Mouse (Mus musculus) thymus, adult 2 months (tissue): ENCODE results near the gene Snx32. TPM values are rescaled to one million over a fixed set of nuclear protein-coding genes. Genes with fewer than 3 reads are reported as not detected.
"Not testable (repeated sequence)": the region's sequence is repeated elsewhere in the genome, so short reads cannot be mapped to it uniquely, and the experiment has no call there.

Experiments
- DNase-seq: peaks from one replicate; pipeline ENCODE4 v3.0.0; 2021
- H3K27ac ChIP-seq: fragments of 200-500 bp; 2 replicates; pipeline ENCODE4 v1.5.1; 2012; ENCODE audit warnings: low read length, control low read depth; ENCODE audit not compliant: control insufficient read depth, insufficient read depth
- H3K27me3 ChIP-seq: fragments of 200-500 bp; 2 replicates; pipeline ENCODE4 v1.6.1; 2012; ENCODE audit warnings: mild to moderate bottlenecking, low read length, moderate library complexity, mixed read lengths; ENCODE audit not compliant: control insufficient read depth, insufficient read depth
- H3K36me3 ChIP-seq: fragments of 200-500 bp; 2 replicates; pipeline ENCODE4 v1.6.1; 2012; ENCODE audit warnings: mild to moderate bottlenecking, low read length, moderate library complexity; ENCODE audit not compliant: control insufficient read depth, insufficient read depth
- H3K4me1 ChIP-seq: fragments of 200-500 bp; replicated peaks from 2 replicates; pipeline ENCODE4 v1.6.1; 2012; ENCODE audit warnings: low read length; ENCODE audit not compliant: control insufficient read depth, insufficient read depth
- H3K4me3 ChIP-seq: fragments of 200-500 bp; 2 replicates; pipeline ENCODE4 v1.5.1; 2012; ENCODE audit warnings: mild to moderate bottlenecking, low read length, control low read depth, moderate library complexity; ENCODE audit not compliant: control insufficient read depth, insufficient read depth
- CTCF ChIP-seq: fragments of 200-500 bp; IDR thresholded peaks from 2 replicates; pipeline ENCODE4 v1.5.1; 2012; ENCODE audit warnings: mild to moderate bottlenecking, control low read depth, low read length, moderate library complexity, borderline replicate concordance; ENCODE audit not compliant: control insufficient read depth, poor library complexity, insufficient read depth; ENCODE audit errors: extremely low read depth
- POLR2A ChIP-seq: fragments of 200-500 bp; IDR thresholded peaks from 2 replicates; pipeline ENCODE4 v1.6.1; 2012; ENCODE audit warnings: mild to moderate bottlenecking, low read length, control low read depth, moderate library complexity; ENCODE audit not compliant: control insufficient read depth, poor library complexity, insufficient read depth; ENCODE audit errors: extremely low read depth
- WGBS: fragments of 180-500 bp; shearing (Covaris S2); methylation state at CpG from one replicate; pipeline ENCODE4 v1.1.7; 2018; 5-methylcytosine and 5-hydroxymethylcytosine counted together
- polyA plus RNA-seq: library from polyadenylated mRNA; depleted of rRNA; stranded (reverse); fragments of >200 nt; gene quantifications from 2 replicates; pipeline ENCODE4 v1.2.3, GENCODE M21; 2012

Snx32 gene
- polyA plus RNA-seq, 1 experiment: 22.6 TPM

GRCm38 (mm10) chr19:5494314-5494713 is 16.0 kb downstream of the Snx32 start:
- WGBS: 94% methylated on average over 3 of the region's 3 CpGs

DNA sequence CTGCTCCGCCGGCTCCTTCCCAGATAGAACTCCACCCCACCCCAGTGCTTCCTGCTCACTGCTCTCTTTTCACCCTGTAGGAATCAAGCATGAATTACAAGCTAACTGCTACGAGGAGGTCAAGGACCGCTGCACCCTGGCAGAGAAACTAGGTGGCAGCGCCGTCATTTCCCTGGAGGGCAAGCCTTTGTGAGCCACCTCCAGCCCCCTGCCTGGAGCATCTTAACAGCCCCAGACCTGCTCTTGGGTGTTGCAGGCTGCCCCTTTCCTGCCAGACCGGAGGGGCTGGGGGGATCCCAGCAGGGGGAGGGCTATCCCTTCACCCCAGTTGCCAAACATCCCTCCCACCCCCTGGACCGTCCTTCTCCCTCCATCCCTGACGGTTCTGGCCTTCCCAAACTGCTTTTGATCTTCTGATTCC is 17.0 kb downstream of the Snx32 start:
- H3K27me3 ChIP-seq, DNase-seq, H3K27ac ChIP-seq, H3K4me1 ChIP-seq, H3K4me3 ChIP-seq: not testable (repeated sequence)
- WGBS: 87% methylated on average over 9 of the region's 9 CpGs
- peaks cover 51% of the 10 kb centered on the region for H3K36me3 ChIP-seq

More at GRCm38 (mm10) chr19:5494314-5494713, 16.0 kb downstream of the Snx32 start:
- H3K27ac ChIP-seq: no peak overlapping the region
- H3K27me3 ChIP-seq: no peaks in the 10 kb centered on the region
- no peak for TF ChIP-seq POLR2A
- TF ChIP-seq CTCF: no peak
- peaks cover 7% of the 10 kb centered on the region for H3K4me1 ChIP-seq
- peaks cover 51% of the 10 kb centered on the region for H3K36me3 ChIP-seq
- no peak overlapping the region for H3K4me3 ChIP-seq
- DNase-seq: no peak

DNA sequence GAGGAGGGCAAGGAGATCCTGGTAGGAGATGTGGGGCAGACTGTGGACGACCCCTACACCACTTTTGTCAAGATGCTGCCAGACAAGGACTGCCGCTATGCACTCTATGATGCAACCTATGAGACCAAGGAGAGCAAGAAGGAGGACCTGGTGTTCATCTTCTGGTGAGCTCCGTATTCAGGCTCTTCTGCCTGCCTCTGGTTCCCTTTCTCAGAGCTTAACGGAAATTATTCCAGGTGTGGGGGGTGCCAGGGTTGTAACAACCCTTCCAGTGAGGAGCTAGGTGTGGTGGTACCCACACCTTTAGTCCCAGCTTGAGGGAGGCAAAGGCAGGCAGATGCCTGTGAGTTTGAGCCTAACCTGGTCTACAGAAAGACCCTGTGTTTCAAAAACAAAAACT is 17.7 kb downstream of the Snx32 start:
- Histone ChIP-seq H3K4me3 (no peak overlapping the region), H3K36me3 (peaks cover 47% of the 10 kb centered on the region), H3K27ac (no peak overlapping the region), H3K4me1 (peaks cover 8% of the 10 kb centered on the region), H3K27me3 (no peaks in the 10 kb centered on the region)
- WGBS: 86% methylated on average over 4 of the region's 4 CpGs
- TF ChIP-seq CTCF: no peak
- TF ChIP-seq POLR2A: no peak
- DNase-seq: no peak

DNA sequence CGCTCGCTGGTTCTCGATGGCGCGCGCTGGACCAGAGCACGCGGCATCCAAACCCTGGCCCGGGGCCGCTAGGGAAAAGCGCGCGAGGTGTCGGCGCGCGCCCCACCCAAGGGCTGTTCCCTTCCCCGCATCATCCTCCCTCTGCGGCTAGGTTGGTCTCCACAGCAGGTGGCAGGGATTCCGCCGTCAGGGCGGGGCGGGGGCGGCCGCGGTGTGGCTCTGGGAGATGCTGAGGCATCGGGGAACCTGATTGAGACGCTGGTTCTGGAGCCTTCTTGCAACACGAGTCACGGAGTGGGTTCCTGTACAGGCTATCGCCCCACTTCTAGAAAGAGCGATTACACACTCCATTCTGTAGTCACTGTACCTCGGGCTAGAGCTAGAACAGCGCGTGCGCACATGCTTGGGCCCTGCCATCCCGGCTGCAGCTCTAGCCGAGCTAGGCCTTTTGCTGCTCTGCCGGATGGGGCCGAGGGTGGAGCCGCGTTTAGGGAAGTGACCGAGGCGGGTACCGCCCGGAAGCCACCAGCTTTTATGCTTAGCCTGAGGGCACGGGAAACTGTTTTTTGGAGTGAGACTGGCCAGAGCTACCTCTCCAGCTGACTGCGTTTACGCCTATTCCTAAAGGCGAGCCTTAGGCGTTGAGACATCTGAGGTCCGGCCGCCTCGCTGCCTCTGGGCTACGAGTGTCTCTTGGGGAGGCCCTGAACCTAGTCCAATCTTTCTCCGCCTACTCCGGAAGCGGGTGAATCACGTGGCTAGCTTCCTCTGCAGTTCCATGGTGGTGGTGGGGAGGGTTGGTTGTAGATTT is 19.2 kb downstream of the Snx32 start:
- H3K4me1 ChIP-seq: peaks cover 20% of the 10 kb centered on the region
- no peaks in the 10 kb centered on the region for H3K27me3 ChIP-seq
- peaks cover 32% of the 10 kb centered on the region for H3K36me3 ChIP-seq
- H3K27ac ChIP-seq: peak overlapping the region; percentile 90
- H3K4me3 ChIP-seq: peak overlapping the region; percentile 97
- DNase-seq: peak; percentile 88
- under 1% methylated on average over 59 of the region's 59 CpGs for WGBS
- no peak; the same call in 1 of the 2 replicates for TF ChIP-seq CTCF
- peak; percentile 70; the same call in 1 of the 2 replicates for TF ChIP-seq POLR2A

DNA sequence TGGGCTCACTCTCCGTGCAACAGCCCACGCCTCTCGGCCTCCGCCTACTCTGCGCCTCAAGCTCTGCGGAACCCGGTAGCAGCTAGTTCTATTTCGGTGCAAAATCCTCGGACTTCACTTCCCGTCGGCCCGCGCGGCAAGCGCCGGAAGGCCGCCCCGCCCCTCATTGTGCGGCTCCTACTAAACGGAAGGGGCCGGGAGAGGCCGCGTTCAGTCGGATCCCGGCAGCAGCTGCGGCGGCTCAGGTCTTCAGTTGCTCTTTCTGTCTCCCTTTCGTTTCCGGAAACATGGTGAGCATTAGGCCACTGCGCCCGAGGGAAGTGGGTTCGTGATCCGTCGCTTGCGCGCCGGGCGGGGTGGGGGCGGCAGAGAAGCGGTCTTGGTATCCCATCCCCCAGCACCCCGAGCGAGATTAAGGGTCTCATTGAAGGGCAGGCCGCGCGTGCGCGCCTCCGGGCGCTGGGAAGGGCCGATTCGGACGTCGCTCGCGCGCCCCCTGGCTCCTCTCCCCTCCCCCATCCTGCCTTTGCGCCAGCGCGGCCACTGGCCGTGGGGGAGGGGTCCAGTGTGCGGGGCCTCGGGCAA is 19.9 kb downstream of the Snx32 start, which contains the start of gene Cfl1:
TSS of gene Cfl1 (plus strand) at position 143 of the 585 bp plus-strand sequence.
- peak within 1 kb of the TSS; percentile 90 for H3K27ac ChIP-seq
- WGBS: under 1% methylated on average over 62 of the region's 62 CpGs
- H3K27me3 ChIP-seq: no peaks in the 10 kb centered on the region
- peaks cover 20% of the 10 kb centered on the region for H3K4me1 ChIP-seq
- TF ChIP-seq CTCF (peak; percentile 53; the same call in 1 of the 2 replicates), POLR2A (peak; percentile 99)
- DNase-seq: peak; percentile 97
- peaks cover 27% of the 10 kb centered on the region for H3K36me3 ChIP-seq
- H3K4me3 ChIP-seq: peak within 1 kb of the TSS; percentile 97

- H3K36me3 ChIP-seq: peaks cover 27% of the 10 kb centered on the region
- H3K4me3 ChIP-seq, H3K27me3 ChIP-seq: not testable (repeated sequence)
- WGBS: 16% methylated on average over 10 of the region's 10 CpGs
- DNase-seq: peak; percentile 24
- H3K27ac ChIP-seq: peak overlapping the region; percentile 88
- H3K4me1 ChIP-seq: peaks cover 25% of the 10 kb centered on the region
These were observed 20.6 kb downstream of the Snx32 start for GRCm38 (mm10) chr19:5489721-5490120.
